Mouse (Mus musculus): ENCODE data around the gene Casq2.

GRCm38 (mm10) chr3:102127114-102127513, 40.9 kb downstream of the Casq2 start:
- TF ChIP-seq CTCF (IDR thresholded peaks at IDR 0.05; ENCODE audit: low read depth) (no peak), EP300 (IDR thresholded peaks at IDR 0.05; ENCODE audit: low read depth) (no peak)

All from liver, embryonic 14.5 days (tissue).